Mouse (Mus musculus): Measurements from ENCODE around the gene Gm6793. TPM values are rescaled to one million over a fixed set of nuclear protein-coding genes. Genes with fewer than 3 reads are reported as not detected.

Gm6793 gene
- polyA plus RNA-seq, 1 experiment from 2014 or later: 1.2 TPM

GRCm38 (mm10) chr8:111974138-111974537 is 40.7 kb downstream of the Gm6793 start:
- Histone ChIP-seq H3K4me3 (ENCODE audit: low read length) (no peak overlapping the region), H3K27me3 (ENCODE audit: control insufficient read depth, insufficient read depth, low read length) (no peaks in the 10 kb centered on the region), H3K4me2 (replicated peaks; ENCODE audit: low read depth, low read length) (no peak overlapping the region), H3K27ac (ENCODE audit: low read depth, low read length) (no peak overlapping the region), H3K9ac (ENCODE audit: low read depth, low read length) (no peak overlapping the region), H3K9me3 (ENCODE audit: control insufficient read depth, low read length) (peaks cover 5% of the 10 kb centered on the region; the same call in 1 of the 2 replicates), H3K36me3 (ENCODE audit: control insufficient read depth, insufficient read depth, low read length) (peaks cover 19% of the 10 kb centered on the region), H3K4me1 (ENCODE audit: control insufficient read depth, insufficient read depth, low read length) (no peaks in the 10 kb centered on the region)
- no peak for ATAC-seq (ENCODE audit: low FRiP score, low TSS enrichment)
- WGBS: 93% methylated on average over 12 of the region's 12 CpGs

GRCm38 (mm10) chr8:111968991-111969390 is 45.8 kb downstream of the Gm6793 start:
- H3K4me1 ChIP-seq (ENCODE audit: control insufficient read depth, insufficient read depth, low read length): no peaks in the 10 kb centered on the region

GRCm38 (mm10) chr8:111968541-111968940 is 46.3 kb downstream of the Gm6793 start:
- WGBS: 90% methylated on average over 10 of the region's 10 CpGs
- no peaks in the 10 kb centered on the region for H3K27me3 ChIP-seq (ENCODE audit: control insufficient read depth, insufficient read depth, low read length)
- H3K4me2 ChIP-seq (replicated peaks; ENCODE audit: low read depth, low read length): no peak overlapping the region
- no peak overlapping the region for H3K9ac ChIP-seq (ENCODE audit: low read depth, low read length)
- no peaks in the 10 kb centered on the region; the same call in 1 of the 2 replicates for H3K9me3 ChIP-seq (ENCODE audit: control insufficient read depth, low read length)
- no peaks in the 10 kb centered on the region for H3K4me1 ChIP-seq (ENCODE audit: control insufficient read depth, insufficient read depth, low read length)
- no peak overlapping the region for H3K4me3 ChIP-seq (ENCODE audit: low read length)
- no peak overlapping the region for H3K27ac ChIP-seq (ENCODE audit: low read depth, low read length)
- H3K36me3 ChIP-seq (ENCODE audit: control insufficient read depth, insufficient read depth, low read length): peaks cover 8% of the 10 kb centered on the region; the same call in 1 of the 2 replicates
- ATAC-seq (ENCODE audit: low FRiP score, low TSS enrichment): no peak

More at GRCm38 (mm10) chr8:111968991-111969390, 45.8 kb downstream of the Gm6793 start:
- H3K9ac ChIP-seq (ENCODE audit: low read depth, low read length): no peak overlapping the region
- no peak for ATAC-seq (ENCODE audit: low FRiP score, low TSS enrichment)
- H3K27ac ChIP-seq (ENCODE audit: low read depth, low read length): no peak overlapping the region
- H3K9me3 ChIP-seq (ENCODE audit: control insufficient read depth, low read length): peaks cover 1% of the 10 kb centered on the region; the same call in 1 of the 2 replicates
- 54% methylated on average over 5 of the region's 5 CpGs for WGBS
- H3K36me3 ChIP-seq (ENCODE audit: control insufficient read depth, insufficient read depth, low read length): peaks cover 8% of the 10 kb centered on the region; the same call in 1 of the 2 replicates
- no peak overlapping the region for H3K4me3 ChIP-seq (ENCODE audit: low read length)
- H3K4me2 ChIP-seq (replicated peaks; ENCODE audit: low read depth, low read length): no peak overlapping the region
- H3K27me3 ChIP-seq (ENCODE audit: control insufficient read depth, insufficient read depth, low read length): no peaks in the 10 kb centered on the region

GRCm38 (mm10) chr8:111967246-111967870 is 47.5 kb downstream of the Gm6793 start:
- H3K27ac ChIP-seq (ENCODE audit: low read depth, low read length): no peak overlapping the region
- H3K4me3 ChIP-seq (ENCODE audit: low read length): no peak overlapping the region
- no peak overlapping the region for H3K4me2 ChIP-seq (replicated peaks; ENCODE audit: low read depth, low read length)
- no peaks in the 10 kb centered on the region for H3K9me3 ChIP-seq (ENCODE audit: control insufficient read depth, low read length)
- WGBS: 80% methylated on average over 5 of the region's 5 CpGs
- no peaks in the 10 kb centered on the region for H3K27me3 ChIP-seq (ENCODE audit: control insufficient read depth, insufficient read depth, low read length)
- no peaks in the 10 kb centered on the region for H3K4me1 ChIP-seq (ENCODE audit: control insufficient read depth, insufficient read depth, low read length)
- ATAC-seq (ENCODE audit: low FRiP score, low TSS enrichment): no peak
- H3K9ac ChIP-seq (ENCODE audit: low read depth, low read length): no peak overlapping the region
- H3K36me3 ChIP-seq (ENCODE audit: control insufficient read depth, insufficient read depth, low read length): peaks cover 8% of the 10 kb centered on the region; the same call in 1 of the 2 replicates

GRCm38 (mm10) chr8:111964849-111965561 is 49.8 kb downstream of the Gm6793 start:
- H3K27me3 ChIP-seq (ENCODE audit: control insufficient read depth, insufficient read depth, low read length): no peaks in the 10 kb centered on the region
- H3K27ac ChIP-seq (ENCODE audit: low read depth, low read length): no peak overlapping the region
- H3K9ac ChIP-seq (ENCODE audit: low read depth, low read length): no peak overlapping the region
- H3K9me3 ChIP-seq (ENCODE audit: control insufficient read depth, low read length): no peaks in the 10 kb centered on the region
- H3K4me2 ChIP-seq (replicated peaks; ENCODE audit: low read depth, low read length): no peak overlapping the region
- H3K4me3 ChIP-seq (ENCODE audit: low read length): no peak overlapping the region
- peaks cover 5% of the 10 kb centered on the region; the same call in 1 of the 2 replicates for H3K36me3 ChIP-seq (ENCODE audit: control insufficient read depth, insufficient read depth, low read length)
- H3K4me1 ChIP-seq (ENCODE audit: control insufficient read depth, insufficient read depth, low read length): no peaks in the 10 kb centered on the region
- ATAC-seq (ENCODE audit: low FRiP score, low TSS enrichment): no peak
- WGBS: 80% methylated on average over 7 of the region's 7 CpGs

GRCm38 (mm10) chr8:111964351-111964750 is 50.5 kb downstream of the Gm6793 start:
- Histone ChIP-seq H3K9ac (ENCODE audit: low read depth, low read length) (no peak overlapping the region), H3K27me3 (ENCODE audit: control insufficient read depth, insufficient read depth, low read length) (no peaks in the 10 kb centered on the region), H3K9me3 (ENCODE audit: control insufficient read depth, low read length) (no peaks in the 10 kb centered on the region), H3K4me2 (replicated peaks; ENCODE audit: low read depth, low read length) (no peak overlapping the region), H3K4me1 (ENCODE audit: control insufficient read depth, insufficient read depth, low read length) (no peaks in the 10 kb centered on the region), H3K27ac (ENCODE audit: low read depth, low read length) (no peak overlapping the region), H3K36me3 (ENCODE audit: control insufficient read depth, insufficient read depth, low read length) (peaks cover 5% of the 10 kb centered on the region; the same call in 1 of the 2 replicates), H3K4me3 (ENCODE audit: low read length) (no peak overlapping the region)
- ATAC-seq (ENCODE audit: low FRiP score, low TSS enrichment): no peak
- WGBS: 52% methylated on average over 5 of the region's 5 CpGs

- 92% methylated on average over 4 of the region's 4 CpGs for WGBS
- Histone ChIP-seq H3K36me3 (ENCODE audit: control insufficient read depth, insufficient read depth, low read length) (peaks cover 5% of the 10 kb centered on the region; the same call in 1 of the 2 replicates), H3K9me3 (ENCODE audit: control insufficient read depth, low read length) (no peaks in the 10 kb centered on the region), H3K4me1 (ENCODE audit: control insufficient read depth, insufficient read depth, low read length) (no peaks in the 10 kb centered on the region), H3K27me3 (ENCODE audit: control insufficient read depth, insufficient read depth, low read length) (no peaks in the 10 kb centered on the region), H3K4me3 (ENCODE audit: low read length) (no peak overlapping the region), H3K4me2 (replicated peaks; ENCODE audit: low read depth, low read length) (no peak overlapping the region), H3K9ac (ENCODE audit: low read depth, low read length) (no peak overlapping the region), H3K27ac (ENCODE audit: low read depth, low read length) (no peak overlapping the region)
- no peak for ATAC-seq (ENCODE audit: low FRiP score, low TSS enrichment)
Observed at GRCm38 (mm10) chr8:111963546-111963945, 51.3 kb downstream of the Gm6793 start.

All from kidney, embryonic 14.5 days (tissue).